20 mouse cellular contexts compared by ENCODE assay signal in the genomic region with DNA sequence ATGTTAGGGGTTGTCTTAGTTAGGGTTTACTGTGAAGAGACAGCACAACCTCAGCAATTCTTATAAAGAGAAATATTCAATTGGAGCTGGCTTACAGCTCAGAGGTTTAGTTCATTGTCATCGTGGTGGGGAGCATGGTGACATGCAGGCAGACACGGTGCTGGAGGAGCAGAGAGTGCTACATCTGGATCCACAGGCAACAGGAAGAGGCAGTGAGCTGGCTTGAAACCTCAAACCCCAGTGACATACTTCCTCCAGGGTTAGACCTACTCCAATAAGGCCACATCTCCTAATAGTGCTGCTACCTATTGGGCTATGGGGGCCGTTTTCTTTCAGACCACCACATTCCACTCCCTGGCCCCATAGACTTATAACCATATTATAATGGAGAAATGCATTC. TPM values are rescaled to one million over a fixed set of nuclear protein-coding genes. Genes with fewer than 3 reads are reported as not detected.
A peak's percentile ranks its signal among the peaks of the same experiment; 100 is the strongest.
DNase-seq lines count a peak whose midpoint lies in the region; ATAC-seq lines count a peak whose summit lies in the region.
"Had no signal": no experiment of that assay in that cellular context is flagged by ENCODE, and none has a peak within 500 bp of the region (broad histone marks: within the 10 kb centered on the region; RNA-seq: fewer than 3 reads in every experiment).

No protein-coding gene starts in this region.

- H3K27me3 ChIP-seq in splenic B cell, adult 2 months (ENCODE audit: control insufficient read depth, insufficient read depth, low read length, poor library complexity, severe bottlenecking), result no peaks in the 10 kb centered on the region
- H3K27me3 ChIP-seq in midbrain, embryonic 13.5 days, result no peaks in the 10 kb centered on the region
- H3K27me3 ChIP-seq: forebrain, embryonic 15.5 days; heart, embryonic 13.5 days; liver, embryonic 15.5 days had no signal

- peaks cover 11% of the 10 kb centered on the region; the same call in 1 of the 2 replicates for H3K36me3 ChIP-seq in splenic B cell, adult 2 months (ENCODE audit: control insufficient read depth, insufficient read depth, low read length, poor library complexity, severe bottlenecking)
- peaks cover 12% of the 10 kb centered on the region; the same call in 1 of the 2 replicates for H3K36me3 ChIP-seq in midbrain, embryonic 13.5 days
- H3K36me3 ChIP-seq: forebrain, embryonic 15.5 days had no signal

- no peak overlapping the region for H3K4me3 ChIP-seq in midbrain, embryonic 13.5 days (replicated peaks)
- H3K4me3 ChIP-seq: forebrain, embryonic 15.5 days; heart, embryonic 13.5 days; liver, embryonic 15.5 days had no signal

- H3K9me3 ChIP-seq in midbrain, embryonic 13.5 days, result no peaks in the 10 kb centered on the region
- H3K9me3 ChIP-seq: forebrain, embryonic 15.5 days; heart, embryonic 13.5 days; liver, embryonic 15.5 days had no signal

- no peak overlapping the region for H3K27ac ChIP-seq in midbrain, embryonic 13.5 days
- H3K27ac ChIP-seq: forebrain, embryonic 15.5 days; heart, embryonic 13.5 days; hindbrain, embryonic 14.5 days; kidney, postnatal 0 days; liver, embryonic 15.5 days had no signal

- 65% methylated on average over 3 of the region's 3 CpGs for WGBS in midbrain, embryonic 13.5 days

- ATAC-seq in inflammation-experienced regulatory T-cells, adult 6 months, result peak; percentile 64
- ATAC-seq in midbrain, embryonic 13.5 days, result no peak
- ATAC-seq: forebrain, embryonic 15.5 days; lung, postnatal 0 days had no signal

- peak; percentile 91 for DNase-seq in 416B (ENCODE audit: low read depth)
- peak; percentile 67 for DNase-seq in T-cell, adult 2 months (ENCODE audit: low spot score)
- peak; percentile 47 for DNase-seq in splenic B cell, adult 2 months (ENCODE audit: low read depth, low spot score)
- DNase-seq in gastrocnemius, adult 8-10 months (ENCODE audit: low spot score in 2 of 2), result no peak
- no peak for DNase-seq in c-Kit-positive CD71-positive TER-119-positive erythroid progenitor cells, embryonic 14.5 days (ENCODE audit: low spot score)
- no peak for DNase-seq in frontal cortex, postnatal 14 days (ENCODE audit: low spot score in 2 of 2)
- DNase-seq: adrenal gland, postnatal 14 days; cerebellum, adult 11-12 months; cerebellum, postnatal 25 days; kidney, adult 11 months; retina, postnatal 1 day; right cerebral cortex, postnatal 4 days had no signal

- H3K4me1 ChIP-seq in midbrain, embryonic 13.5 days (replicated peaks), result peaks cover 8% of the 10 kb centered on the region
- H3K4me1 ChIP-seq: forebrain, embryonic 15.5 days had no signal

- H3K9ac ChIP-seq in midbrain, embryonic 13.5 days (replicated peaks), result no peak overlapping the region
- H3K9ac ChIP-seq: forebrain, embryonic 15.5 days; heart, embryonic 13.5 days; hindbrain, embryonic 14.5 days; liver, embryonic 15.5 days had no signal

- H3K4me2 ChIP-seq in midbrain, embryonic 13.5 days (replicated peaks), result no peak overlapping the region
- H3K4me2 ChIP-seq: forebrain, embryonic 15.5 days; heart, embryonic 13.5 days; hindbrain, embryonic 14.5 days; liver, embryonic 15.5 days had no signal

RNA-seq across cellular contexts. Expression of a gene that starts 12.1 kb away (rescaled TPM):
- 100 to 1,000 TPM in 1 of 3 experiments, 10 to 100 TPM in 2; 64.0 to 129 (median 94.3) TPM for polyA plus RNA-seq in inflammation-experienced regulatory T-cells, adult 6 months (2017; shearing (Covaris generic))
- total RNA-seq in gastrocnemius, adult 8-10 months (2022), result 10 to 100 TPM; 20.5 to 29.5 (median 25.4) TPM
- 37.5 and 43.6 TPM in 2 replicates for polyA plus RNA-seq in midbrain, embryonic 13.5 days (2015; fragmentation: Nextera tagmentation; extraction: Ambion mirVana)

Comparison
In these comparisons a context has a peak if more than half of its experiments do, and no peak if none do; other contexts are left out.
1. DNase-seq: peak in 416B (single experiment), T-cell, adult 2 months (single experiment) and splenic B cell, adult 2 months (single experiment); none in gastrocnemius, adult 8-10 months (0 of 2), c-Kit-positive CD71-positive TER-119-positive erythroid progenitor cells, embryonic 14.5 days (single experiment) and frontal cortex, postnatal 14 days (0 of 2).